Mouse (Mus musculus) ES-E14 (cell line): ENCODE results near the gene Hnrnpa3. TPM values are rescaled to one million over a fixed set of nuclear protein-coding genes. Genes with fewer than 3 reads are reported as not detected.
A peak's percentile ranks its signal among the peaks of the same experiment; 100 is the strongest.

Experiments used
- DNase-seq: peaks from one replicate; pipeline ENCODE4 v3.0.0-alpha.2; 2013; ENCODE audit warnings: low read depth, low spot score
- H3K27ac ChIP-seq: 2 replicates; pipeline ENCODE4 v1.5.1; 2012; ENCODE audit warnings: low read depth, mild to moderate bottlenecking, low read length, moderate library complexity, mixed read lengths; ENCODE audit not compliant: poor library complexity, insufficient read depth, severe bottlenecking
- H3K36me3 ChIP-seq: 2 replicates; pipeline ENCODE4 v1.6.1; 2012; ENCODE audit warnings: mild to moderate bottlenecking, low read length, moderate library complexity, mixed read lengths; ENCODE audit not compliant: control insufficient read depth, poor library complexity, insufficient read depth, severe bottlenecking
- H3K4me1 ChIP-seq, 2 experiments: fragments of 150-350 bp in 1 of 2; sonication (generic) in 1 of 2; 2 replicates each; pipeline ENCODE4 v1.6.1; 2012; ENCODE audit warnings: low read length in 2 of 2, mild to moderate bottlenecking in 1 of 2, mixed read lengths in 1 of 2; ENCODE audit not compliant: control insufficient read depth in 2 of 2, insufficient read depth in 2 of 2, poor library complexity in 1 of 2
- H3K4me3 ChIP-seq, 2 experiments: fragments of 150-350 bp in 1 of 2; sonication (generic) in 1 of 2; 2 replicates each; pipeline ENCODE4 v1.5.1; 2012; ENCODE audit warnings: low read length in 2 of 2, low read depth in 1 of 2, mild to moderate bottlenecking in 1 of 2, mixed read lengths in 1 of 2; ENCODE audit not compliant: insufficient read depth in 1 of 2, poor library complexity in 1 of 2, severe bottlenecking in 1 of 2
- H3K9ac ChIP-seq: 2 replicates; pipeline ENCODE4 v1.6.1; 2012; ENCODE audit warnings: low read depth, mild to moderate bottlenecking, low read length, mixed read lengths; ENCODE audit not compliant: poor library complexity, insufficient read depth, severe bottlenecking
- H3K9me3 ChIP-seq: fragments of 150-350 bp; sonication (generic); 2 replicates; pipeline ENCODE4 v1.6.1; 2012; ENCODE audit warnings: low read depth, mild to moderate bottlenecking, low read length; ENCODE audit not compliant: control insufficient read depth, insufficient read depth
- CHD2 ChIP-seq: IDR thresholded peaks from 2 replicates; pipeline ENCODE4 v1.6.1; 2014; ENCODE audit warnings: mild to moderate bottlenecking, low read depth, low read length, inconsistent platforms
- HCFC1 ChIP-seq: IDR thresholded peaks from 2 replicates; pipeline ENCODE4 v1.6.1; 2012; ENCODE audit warnings: low read length, inconsistent platforms, borderline replicate concordance; ENCODE audit not compliant: insufficient read depth
- MAFK ChIP-seq: IDR thresholded peaks from 2 replicates; pipeline ENCODE4 v1.6.1; 2014; ENCODE audit warnings: mild to moderate bottlenecking, low read depth, low read length, inconsistent platforms; ENCODE audit not compliant: insufficient read depth
- ZC3H11A ChIP-seq: IDR thresholded peaks from 2 replicates; pipeline ENCODE4 v1.6.1; 2012; ENCODE audit warnings: low read depth, mild to moderate bottlenecking, inconsistent platforms, low read length, borderline replicate concordance
- ZNF384 ChIP-seq: IDR thresholded peaks from 2 replicates; pipeline ENCODE4 v1.6.1; 2012; ENCODE audit warnings: low read depth, low read length, inconsistent platforms
- in situ Hi-C, 2 experiments: fragments of 600-800 bp; cut with MboI; formaldehyde crosslinking; loops; one replicate each; pipeline ENCODE4 v1.15.1; 2025; ENCODE audit warnings: low sequenced_read_pairs in 2 of 2, inconsistent platforms in 1 of 2; ENCODE audit not compliant: unreplicated experiment in 2 of 2
- total RNA-seq: library from RNA; depleted of rRNA; stranded (reverse); fragments of 300-350 nt; gene quantifications from 2 replicates; pipeline ENCODE4 v1.2.3, GENCODE M21; 2012

Hnrnpa3 gene
- total RNA-seq, 1 experiment, result 166 TPM

DNA sequence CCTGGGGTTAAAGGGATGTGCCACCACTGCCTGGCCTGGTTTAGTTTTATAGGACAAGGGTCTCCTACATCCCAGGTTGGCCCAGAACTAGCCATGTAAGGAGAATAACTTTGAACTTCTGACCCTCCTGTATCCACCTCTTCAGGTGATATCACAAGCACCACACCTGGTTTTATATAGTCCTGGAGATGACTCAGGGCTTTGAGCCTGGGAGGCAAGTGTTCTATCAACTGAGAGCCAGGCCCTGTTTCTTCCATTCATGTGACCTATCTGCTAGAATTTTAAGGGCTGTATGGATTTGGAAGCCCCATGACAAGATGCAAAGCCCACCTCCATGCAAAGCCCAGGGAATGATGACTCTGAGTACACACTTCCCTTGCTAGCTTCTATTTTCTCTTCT is 5.9 kb upstream of the Hnrnpa3 start:
- no peak for DNase-seq
- H3K36me3 ChIP-seq, result no peaks in the 10 kb centered on the region
- no peak overlapping the region for H3K4me3 ChIP-seq
- H3K9me3 ChIP-seq, result no peaks in the 10 kb centered on the region
- TF ChIP-seq HCFC1 (no peak), ZC3H11A (no peak), MAFK (0 out of 2 replicates have a peak, but pooled peaks have one; percentile 12), ZNF384 (no peak)
- H3K4me1 ChIP-seq, result peaks cover 5 to 9% of the 10 kb centered on the region in 2 experiments; a peak in 2 of 4 replicates
- no peak overlapping the region for H3K27ac ChIP-seq
- no peak overlapping the region for H3K9ac ChIP-seq
- in situ Hi-C loops, result no loop called here

- H3K9me3 ChIP-seq, result no peaks in the 10 kb centered on the region
- H3K27ac ChIP-seq, result no peak overlapping the region
- TF ChIP-seq MAFK (no peak), HCFC1 (no peak), CHD2 (no peak), ZNF384 (no peak), ZC3H11A (no peak)
- no peak for DNase-seq
- H3K4me1 ChIP-seq, result peaks cover 5 to 9% of the 10 kb centered on the region in 2 experiments; a peak in 2 of 4 replicates
- H3K9ac ChIP-seq, result no peak overlapping the region
- in situ Hi-C loops, result no loop called here
- H3K36me3 ChIP-seq, result no peaks in the 10 kb centered on the region
- no peak overlapping the region for H3K4me3 ChIP-seq
These were observed 4.4 kb upstream of the Hnrnpa3 start for GRCm38 (mm10) chr2:75654679-75655078.

- H3K9ac ChIP-seq, result peak overlapping the region; percentile 67; the same call in 1 of the 2 replicates
- DNase-seq, result no peak
- H3K4me3 ChIP-seq, result no peak overlapping the region
- peak overlapping the region; percentile 94; the same call in 1 of the 2 replicates for H3K27ac ChIP-seq
- no peaks in the 10 kb centered on the region for H3K9me3 ChIP-seq
- peaks cover 5 to 9% of the 10 kb centered on the region in 2 experiments; a peak in 2 of 4 replicates for H3K4me1 ChIP-seq
- in situ Hi-C loops, result no loop called here
- TF ChIP-seq HCFC1 (no peak), ZC3H11A (no peak), MAFK (no peak), ZNF384 (no peak), CHD2 (no peak)
- peaks cover 2% of the 10 kb centered on the region; the same call in 1 of the 2 replicates for H3K36me3 ChIP-seq
These were observed 2.1 kb upstream of the Hnrnpa3 start for GRCm38 (mm10) chr2:75656924-75657323.

DNA sequence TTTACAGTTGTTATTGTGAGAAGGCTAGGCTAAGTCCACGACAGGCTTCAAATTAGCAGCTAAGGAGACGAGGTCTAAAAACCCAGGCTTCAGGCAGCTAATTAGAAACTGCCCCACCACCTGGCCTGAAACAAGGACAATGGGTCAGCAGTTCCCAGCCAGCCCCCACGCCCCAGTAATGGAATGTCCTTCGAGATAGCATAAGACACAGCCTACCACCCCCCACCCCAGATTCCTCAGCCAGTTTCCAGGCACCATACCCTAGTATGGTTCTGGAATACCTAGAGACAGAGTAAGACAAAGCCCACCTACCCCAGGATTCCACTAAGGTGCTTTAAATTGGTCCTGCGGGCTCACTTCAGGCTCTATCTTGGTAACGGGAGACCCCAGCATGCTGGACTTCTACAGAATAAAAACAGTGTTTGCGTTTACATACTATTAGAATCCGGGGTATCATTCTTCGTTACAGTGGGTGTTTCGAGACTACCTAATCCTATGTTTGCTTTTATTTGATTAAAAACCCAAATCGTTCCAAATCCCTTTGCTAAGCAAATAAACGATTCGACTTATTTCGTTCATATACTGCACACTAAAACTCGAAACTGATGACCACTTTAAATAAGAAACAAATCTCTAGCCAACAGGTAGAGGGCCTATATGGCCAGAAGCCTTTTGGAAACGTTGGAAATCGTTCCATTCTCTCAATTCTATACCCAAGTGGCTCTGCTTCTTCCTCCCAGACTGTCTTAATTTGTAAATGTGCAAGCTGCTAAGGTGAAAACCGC is 962 bp upstream of the Hnrnpa3 start:
- Histone ChIP-seq H3K4me1 (peaks cover 5 to 9% of the 10 kb centered on the region in 2 experiments; a peak in 2 of 4 replicates), H3K9me3 (no peaks in the 10 kb centered on the region), H3K36me3 (peaks cover 10% of the 10 kb centered on the region), H3K4me3 (peak overlapping the region; percentile 73 to 81), H3K9ac (peak overlapping the region; percentile 96), H3K27ac (peak overlapping the region; percentile 94)
- in situ Hi-C loops, result no loop called here
- TF ChIP-seq CHD2 (no peak), MAFK (no peak), ZC3H11A (no peak), HCFC1 (no peak), ZNF384 (no peak)
- DNase-seq, result no peak
